Mouse (Mus musculus): ENCODE results near the gene Gm43518.

- no peak for TF ChIP-seq POLR2A (IDR thresholded peaks at IDR 0.05; ENCODE audit: borderline replicate concordance, low read depth, low read length)
- no peak for TF ChIP-seq CTCF (IDR thresholded peaks at IDR 0.05; ENCODE audit: low read depth, low read length)
Measured at GRCm38 (mm10) chr5:123970576-123970975, 43.4 kb downstream of the Gm43518 start.
